ENCODE assay signal across 27 mouse cellular contexts in genomic region chr2:59510882-59511281, GRCm38 (mm10). TPM values are rescaled to one million over a fixed set of nuclear protein-coding genes. Genes with fewer than 3 reads are reported as not detected.
DNase-seq lines count a peak whose midpoint lies in the region; ATAC-seq lines count a peak whose summit lies in the region.
"Had no signal": no experiment of that assay in that cellular context is flagged by ENCODE, and none has a peak within 500 bp of the region (broad histone marks: within the 10 kb centered on the region; RNA-seq: fewer than 3 reads in every experiment).

No protein-coding gene starts in this region.

- no peak overlapping the region for H3K4me2 ChIP-seq in hindbrain, embryonic 15.5 days
- no peak overlapping the region for H3K4me2 ChIP-seq in hindbrain, embryonic 11.5 days (replicated peaks; ENCODE audit: low read depth, low read length)
- no peak overlapping the region for H3K4me2 ChIP-seq in midbrain, embryonic 16.5 days (ENCODE audit: low read length)
- H3K4me2 ChIP-seq in midbrain, embryonic 14.5 days (ENCODE audit: low read length) = no peak overlapping the region
- no peak overlapping the region for H3K4me2 ChIP-seq in neural tube, embryonic 14.5 days (ENCODE audit: low read depth, low read length)
- H3K4me2 ChIP-seq: embryonic facial prominence, embryonic 15.5 days; forebrain, embryonic 15.5 days; kidney, embryonic 15.5 days; midbrain, embryonic 12.5 days had no signal

- H3K9me3 ChIP-seq in hindbrain, embryonic 15.5 days = no peaks in the 10 kb centered on the region
- no peaks in the 10 kb centered on the region for H3K9me3 ChIP-seq in hindbrain, embryonic 11.5 days (ENCODE audit: control insufficient read depth, low read length)
- H3K9me3 ChIP-seq in midbrain, embryonic 16.5 days (replicated peaks; ENCODE audit: control insufficient read depth, low read length, poor library complexity, severe bottlenecking) = no peaks in the 10 kb centered on the region
- no peaks in the 10 kb centered on the region for H3K9me3 ChIP-seq in midbrain, embryonic 14.5 days (ENCODE audit: control insufficient read depth, low read length)
- no peaks in the 10 kb centered on the region for H3K9me3 ChIP-seq in neural tube, embryonic 14.5 days (ENCODE audit: control insufficient read depth, low read length)
- H3K9me3 ChIP-seq: embryonic facial prominence, embryonic 15.5 days; forebrain, embryonic 15.5 days; kidney, embryonic 15.5 days had no signal

- no peak for DNase-seq in hindbrain, embryonic 11.5 days (ENCODE audit: low spot score)
- no peak for DNase-seq in midbrain, embryonic 14.5 days
- peak; percentile 74 to 78 for DNase-seq in cerebellum, postnatal 10 days
- no peak for DNase-seq in right cerebral cortex, adult 18-20 months
- DNase-seq: adrenal gland, postnatal 10 days; heart, adult 18-20 months; heart, postnatal 14 days; kidney, adult 11 months; kidney, postnatal 36 days; thymus, postnatal 25 days had no signal

- H3K27me3 ChIP-seq in hindbrain, embryonic 15.5 days = no peaks in the 10 kb centered on the region
- no peaks in the 10 kb centered on the region for H3K27me3 ChIP-seq in hindbrain, embryonic 11.5 days (ENCODE audit: control insufficient read depth, insufficient read depth, low read length)
- no peaks in the 10 kb centered on the region for H3K27me3 ChIP-seq in midbrain, embryonic 16.5 days (ENCODE audit: control insufficient read depth, insufficient read depth, low read depth, low read length)
- H3K27me3 ChIP-seq in midbrain, embryonic 14.5 days (ENCODE audit: control insufficient read depth, insufficient read depth, low read length) = no peaks in the 10 kb centered on the region
- H3K27me3 ChIP-seq in neural tube, embryonic 14.5 days (ENCODE audit: control insufficient read depth, insufficient read depth, low read length) = no peaks in the 10 kb centered on the region
- H3K27me3 ChIP-seq: embryonic facial prominence, embryonic 15.5 days; forebrain, embryonic 15.5 days; heart, embryonic 13.5 days; kidney, embryonic 15.5 days; midbrain, embryonic 12.5 days had no signal

- ATAC-seq in hindbrain, embryonic 15.5 days (ENCODE audit: low FRiP score, low read depth) = no peak
- no peak for ATAC-seq in hindbrain, embryonic 11.5 days (ENCODE audit: low FRiP score)
- peak; percentile 12; the same call in 1 of the 2 replicates for ATAC-seq in midbrain, embryonic 16.5 days
- no peak for ATAC-seq in midbrain, embryonic 14.5 days (ENCODE audit: low FRiP score, low TSS enrichment)
- ATAC-seq in neural tube, embryonic 14.5 days (ENCODE audit: low read depth) = peak; percentile 21; the same call in 1 of the 2 replicates
- no peak for ATAC-seq in erythroid progenitor cell, adult 5-6 weeks (replicated peaks; ENCODE audit: low FRiP score, poor library complexity, severe bottlenecking)
- ATAC-seq: forebrain, embryonic 15.5 days; lung, postnatal 0 days had no signal

- H3K4me1 ChIP-seq in hindbrain, embryonic 15.5 days (replicated peaks) = peaks cover 9% of the 10 kb centered on the region
- H3K4me1 ChIP-seq in hindbrain, embryonic 11.5 days (replicated peaks; ENCODE audit: control insufficient read depth, insufficient read depth, low read length) = no peaks in the 10 kb centered on the region
- H3K4me1 ChIP-seq in midbrain, embryonic 16.5 days (ENCODE audit: control insufficient read depth, insufficient read depth, low read length) = peaks cover 12% of the 10 kb centered on the region
- H3K4me1 ChIP-seq in midbrain, embryonic 14.5 days (ENCODE audit: control insufficient read depth, insufficient read depth, low read length) = 0 out of 2 replicates have a peak, but pooled peaks cover 7% of the 10 kb centered on the region
- H3K4me1 ChIP-seq in neural tube, embryonic 14.5 days (ENCODE audit: control insufficient read depth, insufficient read depth, low read length) = no peaks in the 10 kb centered on the region

- H3K36me3 ChIP-seq in hindbrain, embryonic 15.5 days = no peaks in the 10 kb centered on the region
- H3K36me3 ChIP-seq in hindbrain, embryonic 11.5 days (ENCODE audit: control insufficient read depth, insufficient read depth, low read length) = no peaks in the 10 kb centered on the region
- no peaks in the 10 kb centered on the region for H3K36me3 ChIP-seq in midbrain, embryonic 16.5 days (ENCODE audit: control insufficient read depth, insufficient read depth, low read length)
- no peaks in the 10 kb centered on the region for H3K36me3 ChIP-seq in midbrain, embryonic 14.5 days (ENCODE audit: control insufficient read depth, insufficient read depth, low read length)
- no peaks in the 10 kb centered on the region for H3K36me3 ChIP-seq in neural tube, embryonic 14.5 days (ENCODE audit: control insufficient read depth, insufficient read depth, low read length)
- H3K36me3 ChIP-seq: embryonic facial prominence, embryonic 15.5 days; forebrain, embryonic 15.5 days; heart, embryonic 13.5 days; kidney, embryonic 15.5 days; midbrain, embryonic 12.5 days had no signal

- H3K27ac ChIP-seq in hindbrain, embryonic 15.5 days (replicated peaks) = peak overlapping the region; percentile 61; the same call in 1 of the 2 replicates
- no peak overlapping the region for H3K27ac ChIP-seq in hindbrain, embryonic 11.5 days (ENCODE audit: low read depth, low read length)
- H3K27ac ChIP-seq in midbrain, embryonic 16.5 days (ENCODE audit: low read length) = no peak overlapping the region
- no peak overlapping the region for H3K27ac ChIP-seq in midbrain, embryonic 14.5 days (replicated peaks; ENCODE audit: low read depth, low read length)
- H3K27ac ChIP-seq in neural tube, embryonic 14.5 days (ENCODE audit: low read depth, low read length) = no peak overlapping the region
- H3K27ac ChIP-seq: embryonic facial prominence, embryonic 15.5 days; forebrain, embryonic 15.5 days; heart, embryonic 13.5 days; kidney, embryonic 15.5 days had no signal

- no peak overlapping the region for H3K9ac ChIP-seq in hindbrain, embryonic 15.5 days
- no peak overlapping the region for H3K9ac ChIP-seq in hindbrain, embryonic 11.5 days (ENCODE audit: low read depth, low read length)
- H3K9ac ChIP-seq in midbrain, embryonic 16.5 days (ENCODE audit: low read depth, low read length) = no peak overlapping the region
- H3K9ac ChIP-seq in midbrain, embryonic 14.5 days (replicated peaks; ENCODE audit: low read length) = no peak overlapping the region; the same call in 1 of the 2 replicates
- no peak overlapping the region for H3K9ac ChIP-seq in neural tube, embryonic 14.5 days (replicated peaks; ENCODE audit: low read depth, low read length)
- H3K9ac ChIP-seq: embryonic facial prominence, embryonic 15.5 days; forebrain, embryonic 15.5 days; kidney, embryonic 15.5 days; midbrain, embryonic 12.5 days had no signal

- no peak overlapping the region for H3K4me3 ChIP-seq in hindbrain, embryonic 15.5 days
- no peak overlapping the region for H3K4me3 ChIP-seq in hindbrain, embryonic 11.5 days (ENCODE audit: low read depth, low read length)
- H3K4me3 ChIP-seq in midbrain, embryonic 16.5 days (ENCODE audit: low read depth, low read length) = no peak overlapping the region
- no peak overlapping the region for H3K4me3 ChIP-seq in midbrain, embryonic 14.5 days (replicated peaks; ENCODE audit: low read depth, low read length)
- no peak overlapping the region for H3K4me3 ChIP-seq in neural tube, embryonic 14.5 days (ENCODE audit: low read depth, low read length)
- H3K4me3 ChIP-seq: embryonic facial prominence, embryonic 15.5 days; forebrain, embryonic 15.5 days; heart, embryonic 13.5 days; kidney, embryonic 15.5 days; midbrain, embryonic 12.5 days; myocyte had no signal

- WGBS in hindbrain, embryonic 15.5 days = 71% methylated on average over 6 of the region's 6 CpGs
- WGBS in hindbrain, embryonic 11.5 days = 71% methylated on average over 6 of the region's 6 CpGs
- 69% methylated on average over 6 of the region's 6 CpGs for WGBS in midbrain, embryonic 16.5 days
- 70% methylated on average over 6 of the region's 6 CpGs for WGBS in midbrain, embryonic 14.5 days
- WGBS in neural tube, embryonic 14.5 days = 79% methylated on average over 6 of the region's 6 CpGs

RNA-seq across cellular contexts. Expression of gene Dapl1, which starts 26.4 kb away (rescaled TPM):
- polyA plus RNA-seq in hindbrain, embryonic 15.5 days (2015; fragmentation: Nextera tagmentation; extraction: Ambion mirVana) = 1.2 and 1.7 TPM in 2 replicates
- polyA plus RNA-seq in hindbrain, embryonic 11.5 days (2014; fragmentation: Nextera tagmentation; extraction: Ambion mirVana) = 0.43 and 1.5 TPM in 2 replicates
- polyA plus RNA-seq in midbrain, embryonic 16.5 days (2015; fragmentation: Nextera tagmentation; extraction: Ambion mirVana) = 0.67 and 1.6 TPM in 2 replicates
- 0.42 and 0.96 TPM in 2 replicates for polyA plus RNA-seq in midbrain, embryonic 14.5 days (2014; fragmentation: Nextera tagmentation; extraction: Ambion mirVana)
- not detected in 2 replicates for polyA plus RNA-seq in neural tube, embryonic 14.5 days (2014; fragmentation: Nextera tagmentation; extraction: Ambion mirVana)
- total RNA-seq in erythroid progenitor cell, adult 5-6 weeks (2015; ENCODE audit: low replicate concordance) = 4.0 TPM in 1 of 2 replicates, not detected in the other
- total RNA-seq in erythroid progenitor cell, adult 5-6 weeks (2017; ENCODE audit: low replicate concordance) = not detected in 2 replicates
- total RNA-seq: common myeloid progenitor, adult 5-6 weeks; gastrocnemius, postnatal 14 days; heart, postnatal 14 days; liver, adult 2 months; MEL had no signal
- polyA plus RNA-seq: C2C12; forebrain, embryonic 15.5 days; heart, embryonic 13.5 days; liver, adult 2 months; liver, embryonic 16.5 days; myocyte had no signal

Comparison
In these comparisons a context has a peak if more than half of its experiments do, and no peak if none do; other contexts are left out.
1. ATAC-seq: peak in midbrain, embryonic 16.5 days (single experiment) and neural tube, embryonic 14.5 days (single experiment); none in hindbrain, embryonic 15.5 days (single experiment), hindbrain, embryonic 11.5 days (single experiment), midbrain, embryonic 14.5 days (single experiment) and erythroid progenitor cell, adult 5-6 weeks (single experiment).
2. DNase-seq: peak in cerebellum, postnatal 10 days (2 of 2); none in hindbrain, embryonic 11.5 days (single experiment), midbrain, embryonic 14.5 days (single experiment) and right cerebral cortex, adult 18-20 months (single experiment).